Mouse (Mus musculus): Measurements from ENCODE around the gene Adamts7. TPM values are rescaled to one million over a fixed set of nuclear protein-coding genes. Genes with fewer than 3 reads are reported as not detected.

Adamts7 gene
- polyA plus RNA-seq (2015; fragmentation: Nextera tagmentation; extraction: Ambion mirVana) = 0.71 TPM in 2 replicates

- H3K9ac ChIP-seq = 0 out of 2 replicates have a peak within 1 kb of the TSS, but pooled peaks have one; percentile 18
- H3K4me3 ChIP-seq (replicated peaks) = peak within 1 kb of the TSS; percentile 55
- H3K4me2 ChIP-seq = peak within 1 kb of the TSS; percentile 78
- ATAC-seq (ENCODE audit: insufficient read depth) = peak; percentile 19; the same call in 1 of the 2 replicates
- no peak within 1 kb of the TSS for H3K27ac ChIP-seq (replicated peaks)
- no peaks in the 10 kb centered on the region for H3K9me3 ChIP-seq (replicated peaks)
- no peaks in the 10 kb centered on the region for H3K36me3 ChIP-seq (replicated peaks)
- H3K4me1 ChIP-seq (replicated peaks) = peaks cover 10% of the 10 kb centered on the region
- WGBS (ENCODE audit: insufficient replicate concordance) = under 1% methylated on average over 59 of the region's 60 CpGs
- H3K27me3 ChIP-seq = peaks cover 45% of the 10 kb centered on the region
Observed at GRCm38 (mm10) chr9:90162926-90163748, at the start of gene Adamts7. Gene Adamts7, plus strand, starts transcription at chr9:90163069.

GRCm38 (mm10) chr9:90113151-90113550 is 49.7 kb upstream of the Adamts7 start:
- under 1% methylated on average over 13 of the region's 13 CpGs for WGBS (ENCODE audit: insufficient replicate concordance)
- peaks cover 16% of the 10 kb centered on the region for H3K36me3 ChIP-seq (replicated peaks)
- peak overlapping the region; percentile 75 for H3K4me2 ChIP-seq
- peaks cover 48% of the 10 kb centered on the region for H3K4me1 ChIP-seq (replicated peaks)
- H3K27me3 ChIP-seq = no peaks in the 10 kb centered on the region
- H3K4me3 ChIP-seq (replicated peaks) = peak overlapping the region; percentile 79
- H3K9ac ChIP-seq = peak overlapping the region; percentile 91
- 0 out of 2 replicates have a peak, but pooled peaks have one; percentile 12 for ATAC-seq (ENCODE audit: insufficient read depth)
- no peaks in the 10 kb centered on the region for H3K9me3 ChIP-seq (replicated peaks)
- H3K27ac ChIP-seq (replicated peaks) = peak overlapping the region; percentile 97

GRCm38 (mm10) chr9:90113651-90114566 is 49.0 kb upstream of the Adamts7 start:
- under 1% methylated on average over 82 of the region's 82 CpGs for WGBS (ENCODE audit: insufficient replicate concordance)
- Histone ChIP-seq H3K9me3 (replicated peaks) (no peaks in the 10 kb centered on the region), H3K4me2 (peak overlapping the region; percentile 75), H3K27me3 (no peaks in the 10 kb centered on the region), H3K4me3 (replicated peaks) (peak overlapping the region; percentile 79), H3K9ac (peak overlapping the region; percentile 91), H3K36me3 (replicated peaks) (peaks cover 9% of the 10 kb centered on the region), H3K4me1 (replicated peaks) (peaks cover 45% of the 10 kb centered on the region), H3K27ac (replicated peaks) (peak overlapping the region; percentile 97)
- peak; percentile 77 for ATAC-seq (ENCODE audit: insufficient read depth)

GRCm38 (mm10) chr9:90114567-90115307 is 48.1 kb upstream of the Adamts7 start, which contains the start of gene Morf4l1:
Gene Morf4l1, minus strand, starts transcription at chr9:90114774.
- Histone ChIP-seq H3K4me3 (replicated peaks) (peak within 1 kb of the TSS; percentile 79), H3K36me3 (replicated peaks) (0 out of 2 replicates have a peak, but pooled peaks cover 3% of the 10 kb centered on the region), H3K27me3 (no peaks in the 10 kb centered on the region), H3K4me2 (peak within 1 kb of the TSS; percentile 75), H3K4me1 (replicated peaks) (peaks cover 39% of the 10 kb centered on the region), H3K27ac (replicated peaks) (peak within 1 kb of the TSS; percentile 97), H3K9me3 (replicated peaks) (no peaks in the 10 kb centered on the region), H3K9ac (peak within 1 kb of the TSS; percentile 91)
- WGBS (ENCODE audit: insufficient replicate concordance) = 2% methylated on average over 39 of the region's 40 CpGs
- ATAC-seq (ENCODE audit: insufficient read depth) = peak; percentile 91

- Histone ChIP-seq H3K9ac (peak overlapping the region; percentile 62; the same call in 1 of the 2 replicates), H3K4me1 (replicated peaks) (peaks cover 39% of the 10 kb centered on the region), H3K9me3 (replicated peaks) (no peaks in the 10 kb centered on the region), H3K27me3 (no peaks in the 10 kb centered on the region), H3K4me3 (replicated peaks) (peak overlapping the region; percentile 79), H3K36me3 (replicated peaks) (no peaks in the 10 kb centered on the region), H3K27ac (replicated peaks) (no peak overlapping the region), H3K4me2 (peak overlapping the region; percentile 75)
- no peak for ATAC-seq (ENCODE audit: insufficient read depth)
Observed at GRCm38 (mm10) chr9:90115308-90115700, 47.6 kb upstream of the Adamts7 start.

GRCm38 (mm10) chr9:90117234-90117633 is 45.6 kb upstream of the Adamts7 start:
- no peak overlapping the region for H3K4me2 ChIP-seq
- ATAC-seq (ENCODE audit: insufficient read depth) = no peak

GRCm38 (mm10) chr9:90122246-90122740 is 40.6 kb upstream of the Adamts7 start:
- H3K4me1 ChIP-seq (replicated peaks) = peaks cover 18% of the 10 kb centered on the region
- ATAC-seq (ENCODE audit: insufficient read depth) = no peak
- no peak overlapping the region for H3K9ac ChIP-seq
- H3K27me3 ChIP-seq = no peaks in the 10 kb centered on the region
- no peak overlapping the region for H3K4me3 ChIP-seq (replicated peaks)
- no peaks in the 10 kb centered on the region for H3K9me3 ChIP-seq (replicated peaks)
- WGBS (ENCODE audit: insufficient replicate concordance) = 46% methylated on average over 4 of the region's 4 CpGs
- H3K27ac ChIP-seq (replicated peaks) = no peak overlapping the region
- H3K36me3 ChIP-seq (replicated peaks) = no peaks in the 10 kb centered on the region
- H3K4me2 ChIP-seq = no peak overlapping the region

More at GRCm38 (mm10) chr9:90117234-90117633, 45.6 kb upstream of the Adamts7 start:
- no peak overlapping the region for H3K4me3 ChIP-seq (replicated peaks)
- H3K9ac ChIP-seq = no peak overlapping the region
- H3K36me3 ChIP-seq (replicated peaks) = no peaks in the 10 kb centered on the region
- H3K4me1 ChIP-seq (replicated peaks) = peaks cover 24% of the 10 kb centered on the region
- H3K27ac ChIP-seq (replicated peaks) = no peak overlapping the region
- H3K9me3 ChIP-seq (replicated peaks) = no peaks in the 10 kb centered on the region
- no peaks in the 10 kb centered on the region for H3K27me3 ChIP-seq

- 54% methylated on average over 11 of the region's 11 CpGs for WGBS (ENCODE audit: insufficient replicate concordance)
- ATAC-seq (ENCODE audit: insufficient read depth) = no peak
- no peaks in the 10 kb centered on the region for H3K27me3 ChIP-seq
- peaks cover 16% of the 10 kb centered on the region for H3K4me1 ChIP-seq (replicated peaks)
- no peak overlapping the region for H3K9ac ChIP-seq
- no peak overlapping the region for H3K4me3 ChIP-seq (replicated peaks)
- H3K27ac ChIP-seq (replicated peaks) = no peak overlapping the region
- no peak overlapping the region for H3K4me2 ChIP-seq
- H3K9me3 ChIP-seq (replicated peaks) = no peaks in the 10 kb centered on the region
- H3K36me3 ChIP-seq (replicated peaks) = no peaks in the 10 kb centered on the region
Observed at GRCm38 (mm10) chr9:90124156-90124872, 38.6 kb upstream of the Adamts7 start.

- Histone ChIP-seq H3K4me3 (replicated peaks) (no peak overlapping the region), H3K9ac (no peak overlapping the region), H3K36me3 (replicated peaks) (no peaks in the 10 kb centered on the region), H3K27ac (replicated peaks) (no peak overlapping the region), H3K4me1 (replicated peaks) (peaks cover 16% of the 10 kb centered on the region), H3K4me2 (no peak overlapping the region), H3K9me3 (replicated peaks) (no peaks in the 10 kb centered on the region), H3K27me3 (no peaks in the 10 kb centered on the region)
- WGBS (ENCODE audit: insufficient replicate concordance) = 51% methylated on average over 8 of the region's 8 CpGs
- no peak for ATAC-seq (ENCODE audit: insufficient read depth)
Observed at GRCm38 (mm10) chr9:90124873-90125245, 38.0 kb upstream of the Adamts7 start.

All from liver, embryonic 15.5 days (tissue).